Mouse (Mus musculus) layer of hippocampus, postnatal 36 days (tissue): Measurements from ENCODE around the gene Ccdc124. TPM values are rescaled to one million over a fixed set of nuclear protein-coding genes. Genes with fewer than 3 reads are reported as not detected.
"Not testable (repeated sequence)": the region's sequence is repeated elsewhere in the genome, so short reads cannot be mapped to it uniquely, and the experiment has no call there.

ENCODE experiments used
- DNase-seq, 2 experiments: peaks; one replicate each; pipeline ENCODE4 v3.0.0; 2022
- total RNA-seq, 2 experiments: library from RNA; stranded (reverse); gene quantifications; 2 replicates each; pipeline ENCODE4 v1.2.3; 2021

Gene Ccdc124
- total RNA-seq, 2 experiments from 2014 or later, result 83.4 to 95.4 TPM

GRCm38 (mm10) chr8:70843941-70844340, 29.8 kb downstream of the Ccdc124 start:
- DNase-seq, result no peak

- no peak for DNase-seq
Measured at GRCm38 (mm10) chr8:70843214-70843773, 30.4 kb downstream of the Ccdc124 start.

- DNase-seq, result no peak
Measured at GRCm38 (mm10) chr8:70842484-70842883, 31.3 kb downstream of the Ccdc124 start.

- DNase-seq, result peak; percentile 84 to 91
Measured at GRCm38 (mm10) chr8:70841147-70842072, 32.3 kb downstream of the Ccdc124 start.

GRCm38 (mm10) chr8:70840590-70840989, 33.1 kb downstream of the Ccdc124 start:
- DNase-seq, result no peak

- peak; percentile 96 to 98 for DNase-seq
Measured at GRCm38 (mm10) chr8:70839408-70840351, 34.1 kb downstream of the Ccdc124 start, which contains the start of gene Arrdc2. Arrdc2 (minus strand) TSS chr8:70839720.

- DNase-seq, result no peak
Measured at GRCm38 (mm10) chr8:70838654-70839407, 34.9 kb downstream of the Ccdc124 start.

- DNase-seq, result no peak
Measured at GRCm38 (mm10) chr8:70836666-70837065, 37.1 kb downstream of the Ccdc124 start.

GRCm38 (mm10) chr8:70834071-70834470, 39.7 kb downstream of the Ccdc124 start:
- DNase-seq, result no peak

- peak in 1 of 2 experiments; percentile 65 for DNase-seq
Measured at GRCm38 (mm10) chr8:70833520-70833919, 40.2 kb downstream of the Ccdc124 start.

GRCm38 (mm10) chr8:70833018-70833482, 40.7 kb downstream of the Ccdc124 start:
- no peak for DNase-seq

GRCm38 (mm10) chr8:70832371-70832770, 41.4 kb downstream of the Ccdc124 start:
- no peak for DNase-seq

GRCm38 (mm10) chr8:70831517-70831916, 42.2 kb downstream of the Ccdc124 start:
- no peak for DNase-seq

GRCm38 (mm10) chr8:70827796-70828195, 45.9 kb downstream of the Ccdc124 start:
- no peak for DNase-seq

GRCm38 (mm10) chr8:70827010-70827409, 46.7 kb downstream of the Ccdc124 start:
- no peak for DNase-seq

- DNase-seq, result no peak
Measured at GRCm38 (mm10) chr8:70825816-70826215, 47.9 kb downstream of the Ccdc124 start.

- DNase-seq, result no peak
Measured at GRCm38 (mm10) chr8:70823802-70824201, 49.9 kb downstream of the Ccdc124 start.

- not testable (repeated sequence) for DNase-seq
Measured at GRCm38 (mm10) chr8:70822594-70822993, 51.1 kb downstream of the Ccdc124 start.

- no peak for DNase-seq
Measured at GRCm38 (mm10) chr8:70821992-70822391, 51.7 kb downstream of the Ccdc124 start.

- DNase-seq, result no peak
Measured at GRCm38 (mm10) chr8:70821399-70821962, 52.3 kb downstream of the Ccdc124 start.
